Mouse (Mus musculus): ENCODE measurements at regions not wholly inside any gene's neighbourhood (a gene's known extent, or its start where the extent isn't known, plus 50 kb on each side); places are given as distances from the start of the nearest gene placed in this dataset.
A peak's percentile ranks its signal among the peaks of the same experiment; 100 is the strongest.

DNA sequence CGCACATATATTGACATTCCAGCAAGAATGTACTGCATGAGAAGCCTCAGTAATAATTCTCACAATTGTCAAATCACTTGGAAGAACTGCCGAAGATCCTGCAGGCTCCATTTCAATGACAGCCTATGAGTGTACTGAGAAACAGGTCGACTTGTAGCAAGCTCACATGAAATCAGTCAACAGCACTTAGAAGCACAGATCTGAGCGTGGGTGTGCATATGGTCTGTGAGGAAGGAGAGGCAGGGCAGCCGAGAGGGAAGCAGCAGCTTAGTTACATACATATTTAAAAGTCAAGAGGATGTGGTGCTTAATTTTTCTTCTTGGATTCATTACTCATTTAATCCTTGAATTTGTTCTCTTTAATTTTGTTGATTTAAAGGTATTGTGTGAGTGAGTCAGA is 967.4 kb upstream of the Epha7 start:
- H3K27me3 ChIP-seq = no peaks in the 10 kb centered on the region
- H3K9me3 ChIP-seq = no peaks in the 10 kb centered on the region
- no peak overlapping the region for H3K4me3 ChIP-seq
- H3K27ac ChIP-seq (replicated peaks) = no peak overlapping the region
- H3K36me3 ChIP-seq = no peaks in the 10 kb centered on the region
- no peak overlapping the region for H3K4me2 ChIP-seq (replicated peaks)
- WGBS = 67% methylated on average over 5 of the region's 5 CpGs
- no peak for ATAC-seq (replicated peaks)
- H3K9ac ChIP-seq (replicated peaks) = no peak overlapping the region
- H3K4me1 ChIP-seq = no peaks in the 10 kb centered on the region

DNA sequence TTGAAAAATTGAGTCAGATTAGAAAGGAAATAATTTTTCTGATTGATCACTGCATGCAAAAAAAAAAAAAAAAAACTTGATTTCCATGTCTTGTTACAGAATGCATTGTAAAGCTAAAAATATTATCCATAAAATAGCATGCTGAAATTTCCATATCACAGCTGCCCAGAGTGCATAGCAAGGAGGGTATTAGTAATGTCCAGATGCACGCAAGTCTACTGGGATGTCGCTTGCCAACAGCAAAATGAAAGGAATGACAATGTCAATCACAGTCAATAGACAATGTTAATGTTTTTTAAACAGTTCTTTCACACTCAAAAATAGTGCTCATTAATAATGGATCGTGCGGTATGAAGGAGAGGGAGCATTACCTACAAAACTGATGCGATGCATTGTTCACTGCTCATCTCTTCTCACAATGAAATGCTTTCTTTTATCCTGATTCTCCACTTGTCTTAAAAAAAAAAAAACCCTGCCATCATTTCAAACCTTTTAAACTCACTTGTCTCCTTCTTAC is 966.8 kb upstream of the Epha7 start:
- Histone ChIP-seq H3K27ac (replicated peaks) (no peak overlapping the region), H3K4me2 (replicated peaks) (no peak overlapping the region), H3K4me3 (no peak overlapping the region), H3K9me3 (no peaks in the 10 kb centered on the region), H3K27me3 (no peaks in the 10 kb centered on the region), H3K9ac (replicated peaks) (no peak overlapping the region), H3K4me1 (no peaks in the 10 kb centered on the region), H3K36me3 (no peaks in the 10 kb centered on the region)
- no peak for ATAC-seq (replicated peaks)
- WGBS = 81% methylated on average over 5 of the region's 5 CpGs

DNA sequence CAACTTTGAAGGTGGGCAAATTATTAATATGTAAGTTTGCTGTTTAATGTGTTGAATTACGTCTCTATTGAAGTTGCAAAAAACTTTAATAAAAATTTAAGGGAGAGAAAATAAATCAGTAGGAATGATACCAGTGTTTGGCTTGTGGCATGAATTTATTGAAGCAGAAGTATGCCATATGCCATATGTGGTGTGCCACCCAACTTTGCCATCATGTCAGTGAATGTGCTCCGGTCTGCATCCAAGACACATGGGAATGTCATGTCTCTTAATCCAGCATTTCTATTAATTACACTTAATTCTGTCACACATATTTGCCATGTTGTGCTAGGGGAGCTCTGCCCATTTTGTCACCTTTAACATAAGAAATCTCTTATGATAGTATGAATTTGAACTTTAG is 956.8 kb upstream of the Epha7 start:
- Histone ChIP-seq H3K27me3 (no peaks in the 10 kb centered on the region), H3K4me1 (no peaks in the 10 kb centered on the region), H3K9me3 (no peaks in the 10 kb centered on the region), H3K36me3 (no peaks in the 10 kb centered on the region), H3K4me3 (no peak overlapping the region), H3K4me2 (replicated peaks) (no peak overlapping the region), H3K27ac (replicated peaks) (no peak overlapping the region), H3K9ac (replicated peaks) (no peak overlapping the region)
- WGBS = 64% methylated on average over 2 of the region's 2 CpGs
- no peak; the same call in 1 of the 2 replicates for ATAC-seq (replicated peaks)

DNA sequence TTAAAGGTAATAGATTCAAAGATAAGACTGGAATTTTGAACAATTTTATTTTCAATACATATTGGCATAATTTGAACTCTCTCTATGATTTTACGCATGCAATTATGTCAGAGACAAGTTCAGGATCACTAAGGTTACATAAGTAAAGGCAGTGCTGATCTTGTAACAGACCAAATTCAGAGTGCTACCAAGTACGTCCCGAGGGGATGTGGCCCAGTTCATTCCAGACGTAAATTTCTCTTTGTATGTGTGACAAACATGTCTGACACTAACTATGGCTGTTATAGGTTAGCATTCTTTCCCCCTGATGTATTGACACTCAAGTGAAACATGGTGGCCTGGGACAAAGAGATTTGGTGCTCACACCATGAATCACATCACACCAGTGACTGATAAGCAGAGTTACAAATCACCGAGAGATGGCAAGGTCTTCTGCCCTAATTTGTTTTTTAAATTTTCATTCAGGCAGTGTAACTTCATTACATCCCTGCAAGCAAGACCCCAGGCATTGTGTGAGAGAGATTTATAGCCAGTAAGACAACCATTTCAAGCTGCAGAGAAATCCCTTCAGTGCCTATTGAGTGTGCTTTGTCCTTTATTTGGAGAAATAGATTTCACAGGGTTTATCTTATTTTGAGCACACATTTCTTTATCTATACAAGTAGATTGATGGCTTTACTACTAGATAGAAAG is 925.5 kb upstream of the Epha7 start:
- Histone ChIP-seq H3K27ac (replicated peaks) (no peak overlapping the region), H3K4me3 (no peak overlapping the region), H3K4me1 (no peaks in the 10 kb centered on the region), H3K27me3 (no peaks in the 10 kb centered on the region), H3K9me3 (no peaks in the 10 kb centered on the region), H3K4me2 (replicated peaks) (no peak overlapping the region), H3K36me3 (no peaks in the 10 kb centered on the region), H3K9ac (replicated peaks) (no peak overlapping the region)
- 89% methylated on average over 5 of the region's 5 CpGs for WGBS
- ATAC-seq (replicated peaks) = no peak

DNA sequence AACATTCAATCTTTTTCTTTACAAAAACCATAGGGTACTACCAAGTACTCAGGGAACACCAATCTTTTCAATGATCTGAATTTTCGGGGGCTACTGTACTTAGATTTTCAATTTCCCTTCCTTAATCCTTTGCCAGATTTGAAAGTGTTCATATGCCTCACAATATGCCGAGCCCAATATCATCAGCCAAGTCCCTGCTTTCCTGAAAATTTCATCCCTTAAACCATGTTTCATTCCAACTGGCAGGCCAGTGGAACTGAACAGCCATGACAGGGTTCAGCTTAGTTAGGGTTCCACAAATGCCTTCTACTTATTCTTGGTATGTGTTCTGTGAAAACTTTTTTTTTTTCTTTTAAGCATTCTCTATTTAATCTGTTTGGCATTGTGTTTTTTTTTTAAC is 916.5 kb upstream of the Epha7 start:
- no peaks in the 10 kb centered on the region for H3K4me1 ChIP-seq
- H3K4me3 ChIP-seq = no peak overlapping the region
- no peak overlapping the region for H3K9ac ChIP-seq (replicated peaks)
- H3K4me2 ChIP-seq (replicated peaks) = no peak overlapping the region
- no peak for ATAC-seq (replicated peaks)
- 67% methylated on average over 2 of the region's 2 CpGs for WGBS
- H3K27me3 ChIP-seq = no peaks in the 10 kb centered on the region
- H3K36me3 ChIP-seq = no peaks in the 10 kb centered on the region
- H3K9me3 ChIP-seq = no peaks in the 10 kb centered on the region
- no peak overlapping the region for H3K27ac ChIP-seq (replicated peaks)

DNA sequence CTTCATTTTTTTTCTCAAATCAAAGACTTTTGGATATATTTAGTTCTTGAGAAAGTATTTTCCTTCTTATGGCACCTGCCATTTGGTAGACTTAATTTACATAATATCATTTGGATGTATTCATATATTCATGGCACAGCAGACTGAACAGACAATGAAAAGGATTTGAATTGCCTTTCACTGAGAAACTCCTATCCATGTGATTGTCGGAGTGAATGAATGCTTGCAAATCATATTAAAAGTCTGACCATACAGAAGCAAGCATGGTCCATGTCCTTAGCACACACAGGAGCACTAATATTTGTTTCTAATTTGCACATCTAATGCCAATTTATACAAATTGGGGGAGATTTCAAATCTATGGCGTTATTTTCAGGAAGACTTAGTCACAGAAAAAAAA is 867.6 kb upstream of the Epha7 start:
- ATAC-seq (replicated peaks) = no peak
- WGBS = 54% methylated on average over 2 of the region's 2 CpGs
- no peak overlapping the region for H3K27ac ChIP-seq (replicated peaks)
- no peak overlapping the region for H3K4me3 ChIP-seq
- H3K27me3 ChIP-seq = no peaks in the 10 kb centered on the region
- H3K4me1 ChIP-seq = peaks cover 9% of the 10 kb centered on the region; the same call in 1 of the 2 replicates
- H3K9me3 ChIP-seq = no peaks in the 10 kb centered on the region
- H3K9ac ChIP-seq (replicated peaks) = no peak overlapping the region
- H3K36me3 ChIP-seq = no peaks in the 10 kb centered on the region
- H3K4me2 ChIP-seq (replicated peaks) = no peak overlapping the region

DNA sequence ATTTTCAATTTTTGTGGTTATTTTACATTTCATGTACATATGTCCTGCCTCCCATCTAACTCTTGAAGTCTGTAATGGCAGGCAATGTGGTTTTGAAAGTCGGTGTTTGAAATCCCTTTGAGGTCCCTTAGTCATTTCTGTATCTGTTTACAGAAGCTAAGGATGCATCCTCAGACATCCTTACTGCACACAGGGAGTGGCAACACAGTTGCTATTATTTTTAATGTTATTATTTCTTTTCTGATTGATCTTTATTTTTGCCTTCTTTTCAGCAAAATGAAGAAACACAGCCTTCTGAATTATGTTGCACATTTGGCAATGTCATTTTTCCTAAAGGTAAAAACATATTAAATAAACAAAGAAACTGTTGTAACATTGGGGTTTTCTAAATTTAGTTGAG is 867.2 kb upstream of the Epha7 start:
- ATAC-seq (replicated peaks) = no peak
- 74% methylated on average over 1 of the region's 1 CpGs for WGBS
- no peaks in the 10 kb centered on the region for H3K9me3 ChIP-seq

DNA sequence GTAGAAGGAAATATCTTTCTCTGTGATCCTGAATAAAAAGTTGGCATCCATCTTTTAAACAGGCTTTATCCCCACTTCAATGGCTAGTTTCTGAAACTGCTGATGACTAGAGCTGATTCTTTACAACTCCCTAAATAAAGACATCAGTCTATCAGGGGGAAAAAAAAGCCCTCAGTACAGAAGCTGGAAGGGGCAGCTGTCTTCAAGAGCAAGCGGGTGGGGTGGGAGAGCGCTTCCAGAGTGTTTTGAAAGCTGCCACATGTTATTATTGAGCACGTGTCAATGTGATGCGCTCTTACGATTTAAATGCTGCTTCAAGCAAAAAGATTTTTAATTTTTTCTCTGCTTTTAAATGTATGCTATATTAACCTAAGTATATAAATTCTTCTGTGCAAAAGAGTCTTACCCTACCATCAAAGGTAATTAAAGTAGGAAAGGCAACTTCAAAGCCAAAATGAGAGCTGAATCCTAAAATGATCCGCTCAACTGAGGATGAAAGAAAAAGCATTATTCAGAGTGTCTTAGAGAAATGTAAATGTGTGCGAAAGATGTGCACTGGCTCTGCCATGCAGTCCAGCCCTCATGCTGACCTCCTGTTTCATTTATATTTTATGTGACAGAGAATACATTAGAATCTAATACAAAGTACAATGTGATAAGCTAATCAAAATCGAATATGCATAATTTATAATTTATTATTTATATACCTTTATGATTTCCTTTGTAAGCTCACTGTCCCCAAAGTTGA is 862.8 kb upstream of the Epha7 start:
- no peaks in the 10 kb centered on the region for H3K27me3 ChIP-seq
- no peaks in the 10 kb centered on the region for H3K9me3 ChIP-seq
- peak overlapping the region; percentile 27; the same call in 1 of the 2 replicates for H3K27ac ChIP-seq (replicated peaks)
- no peaks in the 10 kb centered on the region for H3K36me3 ChIP-seq
- peaks cover 9% of the 10 kb centered on the region; the same call in 1 of the 2 replicates for H3K4me1 ChIP-seq
- peak; percentile 87 for ATAC-seq (replicated peaks)
- 38% methylated on average over 8 of the region's 8 CpGs for WGBS
- H3K4me2 ChIP-seq (replicated peaks) = no peak overlapping the region
- no peak overlapping the region for H3K4me3 ChIP-seq
- no peak overlapping the region for H3K9ac ChIP-seq (replicated peaks)

More for the DNA sequence above, 867.2 kb upstream of the Epha7 start:
- no peak overlapping the region for H3K4me2 ChIP-seq (replicated peaks)
- no peaks in the 10 kb centered on the region for H3K36me3 ChIP-seq
- H3K4me3 ChIP-seq = no peak overlapping the region
- no peak overlapping the region for H3K27ac ChIP-seq (replicated peaks)
- peaks cover 9% of the 10 kb centered on the region; the same call in 1 of the 2 replicates for H3K4me1 ChIP-seq
- H3K27me3 ChIP-seq = no peaks in the 10 kb centered on the region
- no peak overlapping the region for H3K9ac ChIP-seq (replicated peaks)

DNA sequence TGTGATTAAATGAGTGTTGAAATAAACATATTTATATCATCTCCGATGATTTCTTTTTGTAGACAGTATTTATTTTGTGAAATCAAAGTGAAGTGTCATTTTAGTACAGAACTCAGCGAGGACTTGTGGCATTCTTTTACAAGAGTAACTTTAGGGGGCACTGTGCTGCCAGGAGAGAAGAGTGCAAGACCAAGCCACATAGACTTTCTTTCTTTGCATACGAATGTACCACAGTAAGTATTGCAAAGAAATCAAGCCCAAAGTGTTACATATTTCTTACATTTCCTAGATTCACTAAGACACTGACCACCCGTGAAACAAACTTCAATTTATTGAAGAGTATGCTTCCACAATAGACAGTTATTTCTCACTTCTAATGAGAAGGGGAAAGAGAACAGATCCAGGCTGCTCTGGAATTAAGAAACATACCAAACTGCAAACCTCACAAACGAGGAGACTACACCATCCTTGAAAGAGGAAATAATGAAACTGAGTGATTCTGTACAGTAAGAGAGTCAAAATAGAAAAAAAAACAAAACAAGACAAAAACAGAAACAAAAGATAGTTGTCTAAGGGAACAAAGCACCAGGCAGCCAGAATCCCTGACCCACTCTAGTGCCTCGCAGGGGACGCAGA is 847.8 kb upstream of the Epha7 start:
- no peaks in the 10 kb centered on the region for H3K36me3 ChIP-seq
- H3K9me3 ChIP-seq = no peaks in the 10 kb centered on the region
- 14% methylated on average over 7 of the region's 7 CpGs for WGBS
- no peaks in the 10 kb centered on the region for H3K27me3 ChIP-seq
- no peaks in the 10 kb centered on the region for H3K4me1 ChIP-seq
- no peak overlapping the region for H3K4me3 ChIP-seq
- H3K9ac ChIP-seq (replicated peaks) = no peak overlapping the region
- ATAC-seq (replicated peaks) = peak; percentile 71
- H3K27ac ChIP-seq (replicated peaks) = no peak overlapping the region
- H3K4me2 ChIP-seq (replicated peaks) = no peak overlapping the region

DNA sequence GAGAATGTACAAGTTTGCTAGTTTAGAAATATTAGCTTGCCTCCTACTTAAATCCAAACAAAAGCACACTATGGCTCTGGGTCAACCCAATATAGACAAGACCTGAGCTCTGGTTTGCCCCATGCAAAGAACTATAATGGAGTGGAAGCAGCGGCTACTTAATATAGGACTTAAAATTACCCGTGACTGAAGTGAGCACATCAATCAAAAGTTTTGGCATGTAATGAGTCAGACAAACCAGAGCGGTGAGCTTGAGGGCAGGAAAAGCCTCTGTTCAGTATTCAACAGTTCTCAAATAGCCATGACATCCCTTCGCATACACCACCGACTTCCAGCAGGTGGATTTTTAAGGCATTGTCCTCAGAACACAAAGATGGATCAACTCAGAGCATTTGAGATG is 842.4 kb upstream of the Epha7 start:
- 12% methylated on average over 5 of the region's 5 CpGs for WGBS
- ATAC-seq (replicated peaks) = no peak
- Histone ChIP-seq H3K4me2 (replicated peaks) (no peak overlapping the region), H3K36me3 (no peaks in the 10 kb centered on the region), H3K9ac (replicated peaks) (no peak overlapping the region), H3K4me3 (no peak overlapping the region), H3K4me1 (no peaks in the 10 kb centered on the region), H3K27ac (replicated peaks) (no peak overlapping the region), H3K9me3 (no peaks in the 10 kb centered on the region), H3K27me3 (no peaks in the 10 kb centered on the region)

DNA sequence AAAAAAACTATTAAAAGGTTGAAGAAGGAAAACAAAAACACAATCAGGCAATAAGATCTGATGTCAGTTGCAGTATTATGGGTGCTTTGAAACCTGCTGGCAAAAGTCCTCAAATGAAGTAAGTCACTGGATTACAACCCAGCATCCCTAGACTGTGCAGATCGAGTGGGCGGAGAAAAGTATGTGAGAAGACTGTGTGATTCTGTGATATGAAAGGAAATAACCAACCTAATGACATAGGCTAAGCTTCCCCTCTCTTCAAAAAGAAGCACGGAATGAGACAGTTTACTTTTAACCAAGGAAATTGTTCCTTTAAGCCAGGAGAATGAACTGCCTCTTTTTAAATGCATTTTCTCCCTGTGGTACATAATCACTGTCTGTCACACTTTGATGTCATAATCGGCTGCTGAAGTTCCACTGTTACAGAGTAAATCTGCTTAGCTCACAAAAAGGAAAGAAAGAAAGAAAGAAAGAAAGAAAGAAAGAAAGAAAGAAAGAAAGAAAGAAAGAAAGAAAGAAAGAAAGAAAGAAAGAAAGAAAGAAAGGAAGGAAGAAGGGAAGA is 833.6 kb upstream of the Epha7 start:
- Histone ChIP-seq H3K4me1 (peaks cover 4% of the 10 kb centered on the region; the same call in 1 of the 2 replicates), H3K36me3 (no peaks in the 10 kb centered on the region), H3K27me3 (no peaks in the 10 kb centered on the region), H3K27ac (replicated peaks) (no peak overlapping the region), H3K9me3 (no peaks in the 10 kb centered on the region), H3K4me2 (replicated peaks) (peak overlapping the region; percentile 23), H3K9ac (replicated peaks) (no peak overlapping the region), H3K4me3 (no peak overlapping the region)
- ATAC-seq (replicated peaks) = peak; percentile 70
- WGBS = 11% methylated on average over 4 of the region's 4 CpGs

DNA sequence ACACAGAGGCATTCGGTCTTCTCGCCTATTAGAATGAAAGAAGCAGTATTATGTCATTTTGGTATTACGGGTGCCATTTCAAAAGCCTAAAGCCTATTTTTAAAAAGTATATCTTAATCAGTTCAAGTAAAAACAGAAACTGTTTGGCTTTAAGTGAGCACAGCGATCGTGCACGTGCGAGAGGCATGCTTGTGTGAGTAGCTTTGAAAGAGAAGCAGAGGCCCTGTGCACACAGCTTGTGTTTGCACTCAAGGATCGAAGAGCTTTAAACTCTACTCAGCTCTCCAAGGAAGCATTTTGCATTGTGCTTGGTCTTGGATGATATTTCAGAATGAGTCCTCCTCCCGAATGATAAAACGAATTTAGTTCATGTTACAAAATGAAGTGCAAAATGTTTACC is 833.1 kb upstream of the Epha7 start:
- Histone ChIP-seq H3K9me3 (no peaks in the 10 kb centered on the region), H3K4me2 (replicated peaks) (peak overlapping the region; percentile 23), H3K36me3 (no peaks in the 10 kb centered on the region), H3K4me1 (peaks cover 4% of the 10 kb centered on the region; the same call in 1 of the 2 replicates), H3K9ac (replicated peaks) (no peak overlapping the region), H3K27me3 (no peaks in the 10 kb centered on the region), H3K27ac (replicated peaks) (no peak overlapping the region), H3K4me3 (no peak overlapping the region)
- WGBS = 21% methylated on average over 10 of the region's 10 CpGs
- ATAC-seq (replicated peaks) = peak; percentile 72; the same call in 1 of the 2 replicates
